Mouse (Mus musculus) ES-Bruce4 (cell line): Measurements from ENCODE around the gene Mlc1.

Experiments used
- CTCF ChIP-seq: IDR thresholded peaks from one replicate; pipeline ENCODE4 v1.8.1; 2011; ENCODE audit warnings: low read depth, low read length
- EP300 ChIP-seq: IDR thresholded peaks from 2 replicates; pipeline ENCODE4 v1.6.1; 2011; ENCODE audit warnings: low read depth, low read length; ENCODE audit not compliant: insufficient read depth
- POLR2A ChIP-seq: IDR thresholded peaks from one replicate; pipeline ENCODE4 v1.8.1; 2011; ENCODE audit warnings: low read length; ENCODE audit not compliant: insufficient read depth

DNA sequence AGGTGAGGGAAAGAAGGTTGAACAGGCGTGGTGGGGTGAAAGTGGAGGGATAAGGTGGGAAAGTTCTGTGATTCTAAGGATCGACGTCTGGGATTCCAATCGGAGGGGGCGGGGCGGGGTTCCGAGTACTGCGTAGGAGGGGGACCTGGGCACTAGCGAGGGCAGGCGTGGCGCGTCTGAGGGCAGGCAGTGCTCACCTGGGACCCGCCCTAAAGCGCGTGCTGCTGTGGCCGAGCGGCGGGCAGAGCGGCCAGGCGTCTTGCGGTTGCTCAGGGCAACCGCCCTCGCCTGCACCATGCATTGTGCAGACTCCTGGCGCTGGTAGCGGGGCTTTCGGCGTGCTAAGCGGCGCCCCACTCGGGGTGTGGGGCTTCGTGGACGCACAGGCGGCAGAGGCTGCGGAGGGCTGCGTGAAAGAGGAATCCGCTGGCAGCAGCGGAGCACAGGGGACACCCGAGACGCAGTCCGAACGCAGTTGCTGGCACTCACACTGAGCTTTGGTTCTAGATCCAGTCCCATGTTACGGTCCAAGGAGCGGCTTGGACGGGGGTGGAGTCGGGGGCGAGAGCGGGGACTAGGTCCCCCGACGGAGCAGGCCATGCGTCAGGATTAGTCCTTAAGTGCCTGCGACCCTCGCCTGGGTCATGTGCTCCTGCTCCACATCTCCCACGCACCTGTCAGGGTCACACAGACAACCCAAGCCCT, 24.3 kb downstream of the Mlc1 start, which contains the start of gene Ttll8:
- TF ChIP-seq EP300 (no peak), CTCF (no peak), POLR2A (no peak)
